Comparison of ENCODE assay signal across 9 mouse cellular contexts in genomic region chr10:40969372-40970033, GRCm38 (mm10).
A peak's percentile ranks its signal among the peaks of the same experiment; 100 is the strongest.
DNase-seq lines count a peak whose midpoint lies in the region; ATAC-seq and TF ChIP-seq lines count a peak whose summit lies in the region.
"Had no signal": no experiment of that assay in that cellular context is flagged by ENCODE, and none has a peak within 500 bp of the region (broad histone marks: within the 10 kb centered on the region; RNA-seq: fewer than 3 reads in every experiment).

No protein-coding gene starts in this region.

- H3K27ac ChIP-seq in heart, embryonic 14.5 days (replicated peaks in 1 of 2; ENCODE audit: control insufficient read depth in 1 of 2, insufficient read depth in 1 of 2, low read depth in 2 of 2, low read length in 2 of 2) = no peak overlapping the region
- peak overlapping the region; percentile 59; the same call in 1 of the 2 replicates for H3K27ac ChIP-seq in embryonic facial prominence, embryonic 10.5 days (replicated peaks)
- peak overlapping the region; percentile 45; the same call in 1 of the 2 replicates for H3K27ac ChIP-seq in hindbrain, postnatal 0 days
- no peak overlapping the region for H3K27ac ChIP-seq in olfactory bulb, adult 2 months (ENCODE audit: insufficient read depth, low read depth, low read length)

- ATAC-seq in heart, embryonic 14.5 days (ENCODE audit: insufficient number of reproducible peaks, insufficient read depth, low FRiP score, low read depth) = no peak
- ATAC-seq in hindbrain, postnatal 0 days = peak; percentile 82
- ATAC-seq in inflammation-experienced regulatory T-cells, adult 6 months = no peak

- WGBS in heart, embryonic 14.5 days = 9% methylated on average over 16 of the region's 16 CpGs
- 12% methylated on average over 16 of the region's 16 CpGs for WGBS in embryonic facial prominence, embryonic 10.5 days
- 7% methylated on average over 16 of the region's 16 CpGs for whole genome bisulfite sequencing in hindbrain, postnatal 0 days
- WGBS in olfactory bulb, adult 2 months = 8% methylated on average over 16 of the region's 16 CpGs

- TF ChIP-seq POLR2A in olfactory bulb, adult 2 months (IDR thresholded peaks at IDR 0.05; ENCODE audit: insufficient read depth, low read depth, low read length) = no peak

- no peaks in the 10 kb centered on the region for H3K9me3 ChIP-seq in heart, embryonic 14.5 days (ENCODE audit: control insufficient read depth, low read length)
- H3K9me3 ChIP-seq in embryonic facial prominence, embryonic 10.5 days = no peaks in the 10 kb centered on the region
- H3K9me3 ChIP-seq in hindbrain, postnatal 0 days (ENCODE audit: low read length) = no peaks in the 10 kb centered on the region
- H3K9me3 ChIP-seq: G1E had no signal

- H3K27me3 ChIP-seq in heart, embryonic 14.5 days (ENCODE audit: control insufficient read depth, insufficient read depth, low read length) = no peaks in the 10 kb centered on the region
- H3K27me3 ChIP-seq in embryonic facial prominence, embryonic 10.5 days (replicated peaks; ENCODE audit: low read depth, poor library complexity, severe bottlenecking) = no peaks in the 10 kb centered on the region
- H3K27me3 ChIP-seq in hindbrain, postnatal 0 days (ENCODE audit: insufficient read depth, low read length) = no peaks in the 10 kb centered on the region

- H3K4me3 ChIP-seq in heart, embryonic 14.5 days (ENCODE audit: control insufficient read depth in 1 of 2, insufficient read depth in 1 of 2, low read depth in 1 of 2, low read length in 2 of 2) = peak overlapping the region; percentile 31 to 40
- H3K4me3 ChIP-seq in embryonic facial prominence, embryonic 10.5 days = peak overlapping the region; percentile 50
- H3K4me3 ChIP-seq in hindbrain, postnatal 0 days (ENCODE audit: low read length) = peak overlapping the region; percentile 19
- H3K4me3 ChIP-seq in olfactory bulb, adult 2 months (ENCODE audit: insufficient read depth, low read depth, low read length) = peak overlapping the region; percentile 36; the same call in 1 of the 2 replicates

- 0 out of 4 replicates have a peak, but pooled peaks cover 0 to 5% of the 10 kb centered on the region in 2 experiments for H3K4me1 ChIP-seq in heart, embryonic 14.5 days (ENCODE audit: control insufficient read depth in 2 of 2, insufficient read depth in 2 of 2, low read length in 2 of 2)
- peaks cover 11% of the 10 kb centered on the region for H3K4me1 ChIP-seq in embryonic facial prominence, embryonic 10.5 days
- peaks cover 6% of the 10 kb centered on the region; the same call in 1 of the 2 replicates for H3K4me1 ChIP-seq in hindbrain, postnatal 0 days (ENCODE audit: insufficient read depth, low read length)
- H3K4me1 ChIP-seq in olfactory bulb, adult 2 months (ENCODE audit: control insufficient read depth, insufficient read depth, low read length) = peaks cover 25% of the 10 kb centered on the region

- H3K36me3 ChIP-seq in heart, embryonic 14.5 days (ENCODE audit: control insufficient read depth, insufficient read depth, low read length) = no peaks in the 10 kb centered on the region
- H3K36me3 ChIP-seq in embryonic facial prominence, embryonic 10.5 days (replicated peaks) = no peaks in the 10 kb centered on the region
- no peaks in the 10 kb centered on the region for H3K36me3 ChIP-seq in hindbrain, postnatal 0 days (ENCODE audit: insufficient read depth, low read length)
- H3K36me3 ChIP-seq: G1E had no signal

- peak overlapping the region; percentile 66 for H3K4me2 ChIP-seq in heart, embryonic 14.5 days (ENCODE audit: low read length)
- H3K4me2 ChIP-seq in hindbrain, postnatal 0 days (ENCODE audit: low read depth, low read length) = peak overlapping the region; percentile 50

- TF ChIP-seq CTCF in hindbrain, postnatal 0 days (IDR thresholded peaks at IDR 0.05; ENCODE audit: low read depth) = no peak
- no peak for TF ChIP-seq CTCF in olfactory bulb, adult 2 months (IDR thresholded peaks at IDR 0.05; ENCODE audit: insufficient read depth, low read depth, low read length)

- DNase-seq in heart, postnatal 25 days (ENCODE audit: low spot score) = no peak
- DNase-seq in ZHBTc4 (ENCODE audit: low read depth, low spot score) = peak; percentile 21
- DNase-seq in embryonic facial prominence, embryonic 10.5 days (ENCODE audit: low spot score) = peak; percentile 57
- DNase-seq in hindbrain, postnatal 0 days (ENCODE audit: low spot score) = peak; percentile 79
- DNase-seq in ovary, adult 18-20 months (ENCODE audit: low spot score) = no peak

- H3K9ac ChIP-seq in heart, embryonic 14.5 days (ENCODE audit: low read length) = peak overlapping the region; percentile 47
- H3K9ac ChIP-seq in hindbrain, postnatal 0 days (replicated peaks; ENCODE audit: low read length) = 0 out of 2 replicates have a peak overlapping the region, but pooled peaks have one; percentile 28

- intact Hi-C loops in heart, postnatal 25 days (cut with DNase I) = no loop called here

Comparison
In these comparisons a context has a peak if more than half of its experiments do, and no peak if none do; other contexts are left out.
1. H3K27ac ChIP-seq: peak in embryonic facial prominence, embryonic 10.5 days (single experiment) and hindbrain, postnatal 0 days (single experiment); none in heart, embryonic 14.5 days (0 of 2) and olfactory bulb, adult 2 months (single experiment).
2. DNase-seq: peak in ZHBTc4 (single experiment), embryonic facial prominence, embryonic 10.5 days (single experiment) and hindbrain, postnatal 0 days (single experiment); none in heart, postnatal 25 days (single experiment) and ovary, adult 18-20 months (single experiment).
3. Peak in every context shown above with its lines, with median percentiles within 50 percentile points of each other: H3K4me3 ChIP-seq.